Mouse (Mus musculus) small intestine, adult 2 months (tissue): ENCODE results near the gene Usp17lc.

Source experiments
- CTCF ChIP-seq: fragments of 200-500 bp; IDR thresholded peaks from 2 replicates; pipeline ENCODE4 v1.5.1; 2012; ENCODE audit warnings: low read depth, mild to moderate bottlenecking, control low read depth, inconsistent platforms, low read length, moderate library complexity, mixed read lengths; ENCODE audit not compliant: insufficient replicate concordance, insufficient read length; ENCODE audit errors: extremely low read depth
- POLR2A ChIP-seq: fragments of 200-500 bp; IDR thresholded peaks from 2 replicates; pipeline ENCODE4 v1.6.1; 2012; ENCODE audit warnings: low read depth, mild to moderate bottlenecking, control low read depth, inconsistent platforms, low read length, moderate library complexity

GRCm38 (mm10) chr7:103397758-103398157 lies 17.1 kb upstream of the Usp17lc start:
- TF ChIP-seq POLR2A: no peak
- TF ChIP-seq CTCF: no peak
